Mouse (Mus musculus): ENCODE results near the gene Selenot. TPM values are rescaled to one million over a fixed set of nuclear protein-coding genes. Genes with fewer than 3 reads are reported as not detected.

Selenot gene
- polyA plus RNA-seq (2016; fragmentation: Nextera tagmentation; extraction: Ambion mirVana) = 15.7 and 18.1 TPM in 2 replicates

GRCm38 (mm10) chr3:58576137-58577066 lies at the start of gene Selenot:
Selenot (plus strand) TSS chr3:58576636.
- WGBS = 2% methylated on average over 59 of the region's 59 CpGs
- Histone ChIP-seq H3K4me3 (peak within 1 kb of the TSS; percentile 94), H3K4me1 (peaks cover 13% of the 10 kb centered on the region), H3K27me3 (ENCODE audit: poor library complexity, severe bottlenecking) (no peaks in the 10 kb centered on the region), H3K27ac (peak within 1 kb of the TSS; percentile 99), H3K9me3 (no peaks in the 10 kb centered on the region; the same call in 1 of the 2 replicates), H3K36me3 (replicated peaks) (peaks cover 30% of the 10 kb centered on the region)
- peak; percentile 96 for DNase-seq (ENCODE audit: extremely low spot score, low spot score)

GRCm38 (mm10) chr3:58536573-58536972 lies 39.9 kb upstream of the Selenot start:
- WGBS = 92% methylated on average over 3 of the region's 3 CpGs
- H3K27me3 ChIP-seq (ENCODE audit: poor library complexity, severe bottlenecking) = no peaks in the 10 kb centered on the region
- DNase-seq (ENCODE audit: extremely low spot score, low spot score) = no peak
- peaks cover 82% of the 10 kb centered on the region for H3K36me3 ChIP-seq (replicated peaks)
- no peak overlapping the region for H3K4me3 ChIP-seq
- no peaks in the 10 kb centered on the region for H3K4me1 ChIP-seq
- H3K9me3 ChIP-seq = no peaks in the 10 kb centered on the region
- no peak overlapping the region for H3K27ac ChIP-seq

DNA sequence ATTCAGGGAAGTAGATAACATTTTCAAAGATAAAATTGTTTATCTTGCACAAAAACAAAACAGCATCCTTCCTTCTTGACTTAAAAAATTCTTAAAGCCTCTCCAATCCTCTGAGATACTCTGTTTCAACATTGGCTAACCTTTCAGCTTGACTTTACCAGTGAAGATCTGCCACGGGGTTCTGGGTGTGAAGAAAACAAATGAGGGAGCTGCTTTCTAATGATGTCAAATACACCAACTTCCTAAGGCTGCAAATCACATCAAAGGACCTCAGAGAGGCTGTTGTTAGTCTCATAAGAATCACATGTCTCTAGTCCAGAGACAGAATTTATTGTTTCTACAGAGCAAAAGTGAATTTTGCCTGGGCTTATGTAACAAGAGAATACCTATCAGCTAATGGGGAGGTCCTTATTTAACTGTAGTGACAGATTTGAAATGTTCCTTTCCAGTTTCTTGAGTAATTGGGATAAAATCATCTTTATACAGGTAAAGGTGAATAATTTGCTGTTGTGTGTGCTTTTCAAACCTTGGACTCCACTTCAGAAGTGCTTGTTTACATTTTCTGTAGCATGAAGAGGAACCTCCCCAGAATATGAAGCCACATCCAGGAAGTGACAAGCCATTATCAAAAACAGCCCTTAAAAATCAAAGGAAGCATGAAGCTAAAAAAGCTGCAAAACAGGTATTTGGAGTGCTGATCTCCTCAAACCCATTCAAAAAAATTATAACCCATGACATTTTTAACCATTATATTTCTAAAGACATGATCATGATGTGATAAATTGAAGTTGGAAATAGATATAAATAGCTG lies 24.2 kb upstream of the Selenot start:
- no peak for DNase-seq (ENCODE audit: extremely low spot score, low spot score)
- no peak overlapping the region for H3K27ac ChIP-seq
- no peaks in the 10 kb centered on the region for H3K4me1 ChIP-seq
- no peaks in the 10 kb centered on the region for H3K9me3 ChIP-seq
- no peaks in the 10 kb centered on the region for H3K27me3 ChIP-seq (ENCODE audit: poor library complexity, severe bottlenecking)
- peaks cover 94% of the 10 kb centered on the region for H3K36me3 ChIP-seq (replicated peaks)
- H3K4me3 ChIP-seq = no peak overlapping the region
- 84% methylated on average over 1 of the region's 1 CpGs for WGBS

- Histone ChIP-seq H3K27me3 (ENCODE audit: poor library complexity, severe bottlenecking) (no peaks in the 10 kb centered on the region), H3K4me3 (no peak overlapping the region), H3K36me3 (replicated peaks) (peaks cover 68% of the 10 kb centered on the region), H3K4me1 (peaks cover 6% of the 10 kb centered on the region; the same call in 1 of the 2 replicates), H3K27ac (no peak overlapping the region), H3K9me3 (no peaks in the 10 kb centered on the region)
- DNase-seq (ENCODE audit: extremely low spot score, low spot score) = no peak
- WGBS = 87% methylated on average over 7 of the region's 7 CpGs
These were observed 19.8 kb upstream of the Selenot start for GRCm38 (mm10) chr3:58556649-58557048.

- no peak for DNase-seq (ENCODE audit: extremely low spot score, low spot score)
- 28% methylated on average over 2 of the region's 2 CpGs for WGBS
- H3K4me1 ChIP-seq = peaks cover 6% of the 10 kb centered on the region; the same call in 1 of the 2 replicates
These were observed 16.5 kb upstream of the Selenot start for GRCm38 (mm10) chr3:58559887-58560286.

GRCm38 (mm10) chr3:58561437-58561836 lies 15.0 kb upstream of the Selenot start:
- DNase-seq (ENCODE audit: extremely low spot score, low spot score) = no peak
- 23% methylated on average over 2 of the region's 2 CpGs for whole genome bisulfite sequencing
- H3K4me3 ChIP-seq = no peak overlapping the region
- H3K9me3 ChIP-seq = peaks cover 3% of the 10 kb centered on the region; the same call in 1 of the 2 replicates
- no peak overlapping the region for H3K27ac ChIP-seq
- H3K4me1 ChIP-seq = peaks cover 6% of the 10 kb centered on the region; the same call in 1 of the 2 replicates
- H3K27me3 ChIP-seq (ENCODE audit: poor library complexity, severe bottlenecking) = no peaks in the 10 kb centered on the region
- peaks cover 20% of the 10 kb centered on the region for H3K36me3 ChIP-seq (replicated peaks)

More at GRCm38 (mm10) chr3:58559887-58560286, 16.5 kb upstream of the Selenot start:
- no peaks in the 10 kb centered on the region for H3K27me3 ChIP-seq (ENCODE audit: poor library complexity, severe bottlenecking)
- H3K36me3 ChIP-seq (replicated peaks) = peaks cover 36% of the 10 kb centered on the region
- no peak overlapping the region for H3K4me3 ChIP-seq
- peaks cover 3% of the 10 kb centered on the region; the same call in 1 of the 2 replicates for H3K9me3 ChIP-seq
- no peak overlapping the region for H3K27ac ChIP-seq

DNA sequence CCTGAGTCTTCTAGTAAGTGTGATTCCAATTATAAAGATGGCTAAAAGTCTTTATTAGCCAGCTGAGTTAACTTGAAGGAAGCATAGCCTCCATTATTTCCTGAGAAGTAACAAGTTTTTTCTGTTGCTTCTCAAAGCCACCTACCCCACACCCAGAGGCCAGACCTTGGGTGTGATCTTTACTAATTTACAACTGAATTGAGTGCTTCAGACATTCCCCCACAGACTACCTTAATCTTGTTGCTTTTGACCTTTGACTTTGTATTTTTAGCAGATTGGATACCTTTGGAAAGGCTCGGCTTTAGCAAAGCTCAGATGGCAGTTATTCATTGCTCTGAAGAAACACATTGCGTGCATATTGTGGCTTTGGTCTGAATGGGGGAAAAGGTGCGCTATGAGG lies 5.6 kb upstream of the Selenot start:
- Histone ChIP-seq H3K9me3 (no peaks in the 10 kb centered on the region), H3K36me3 (replicated peaks) (no peaks in the 10 kb centered on the region), H3K27ac (no peak overlapping the region), H3K27me3 (ENCODE audit: poor library complexity, severe bottlenecking) (no peaks in the 10 kb centered on the region), H3K4me1 (no peaks in the 10 kb centered on the region), H3K4me3 (no peak overlapping the region)
- WGBS = 84% methylated on average over 3 of the region's 3 CpGs
- no peak for DNase-seq (ENCODE audit: extremely low spot score, low spot score)

GRCm38 (mm10) chr3:58577067-58577503 lies 649 bp downstream of the Selenot start:
- WGBS = under 1% methylated on average over 36 of the region's 36 CpGs
- H3K4me1 ChIP-seq = peaks cover 13% of the 10 kb centered on the region
- peak overlapping the region; percentile 94 for H3K4me3 ChIP-seq
- peak overlapping the region; percentile 99 for H3K27ac ChIP-seq
- H3K36me3 ChIP-seq (replicated peaks) = peaks cover 36% of the 10 kb centered on the region
- peak; percentile 67 for DNase-seq (ENCODE audit: extremely low spot score, low spot score)
- H3K27me3 ChIP-seq (ENCODE audit: poor library complexity, severe bottlenecking) = no peaks in the 10 kb centered on the region
- H3K9me3 ChIP-seq = no peaks in the 10 kb centered on the region; the same call in 1 of the 2 replicates

- H3K27ac ChIP-seq = peak overlapping the region; percentile 99
- no peaks in the 10 kb centered on the region for H3K27me3 ChIP-seq (ENCODE audit: poor library complexity, severe bottlenecking)
- H3K4me3 ChIP-seq = peak overlapping the region; percentile 94
- WGBS = 32% methylated on average over 8 of the region's 8 CpGs
- no peak for DNase-seq (ENCODE audit: extremely low spot score, low spot score)
- H3K36me3 ChIP-seq (replicated peaks) = peaks cover 41% of the 10 kb centered on the region
- H3K9me3 ChIP-seq = no peaks in the 10 kb centered on the region; the same call in 1 of the 2 replicates
- peaks cover 13% of the 10 kb centered on the region for H3K4me1 ChIP-seq
These were observed 1.1 kb downstream of the Selenot start for GRCm38 (mm10) chr3:58577506-58578050.

- DNase-seq (ENCODE audit: extremely low spot score, low spot score) = no peak
- Histone ChIP-seq H3K36me3 (replicated peaks) (peaks cover 64% of the 10 kb centered on the region), H3K27me3 (ENCODE audit: poor library complexity, severe bottlenecking) (no peaks in the 10 kb centered on the region), H3K4me1 (peaks cover 8% of the 10 kb centered on the region), H3K9me3 (no peaks in the 10 kb centered on the region; the same call in 1 of the 2 replicates), H3K4me3 (no peak overlapping the region), H3K27ac (no peak overlapping the region)
- 95% methylated on average over 4 of the region's 4 CpGs for WGBS
These were observed 5.1 kb downstream of the Selenot start for GRCm38 (mm10) chr3:58581530-58581929.

DNA sequence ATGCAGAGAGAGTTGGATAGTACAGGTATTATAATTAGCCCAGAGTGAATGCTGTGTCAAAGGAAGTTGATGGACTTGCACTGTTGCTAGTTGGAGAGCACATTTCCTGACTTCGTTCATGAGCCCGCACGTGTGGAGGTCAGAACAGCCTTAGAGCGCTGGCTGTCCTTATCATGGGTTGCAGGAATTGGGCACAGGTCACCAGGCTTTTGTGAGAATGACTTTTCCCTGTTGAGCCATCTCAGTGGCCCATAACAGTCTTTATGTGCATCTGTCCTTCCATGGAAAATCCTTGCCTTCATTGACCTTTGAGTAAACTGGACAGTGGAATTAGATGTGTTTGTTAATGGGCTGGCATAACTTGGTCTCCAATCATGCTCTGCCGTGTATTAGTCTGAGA lies 5.9 kb downstream of the Selenot start:
- no peak for DNase-seq (ENCODE audit: extremely low spot score, low spot score)
- Histone ChIP-seq H3K27ac (no peak overlapping the region), H3K9me3 (no peaks in the 10 kb centered on the region; the same call in 1 of the 2 replicates), H3K27me3 (ENCODE audit: poor library complexity, severe bottlenecking) (no peaks in the 10 kb centered on the region), H3K4me3 (no peak overlapping the region), H3K36me3 (replicated peaks) (peaks cover 72% of the 10 kb centered on the region), H3K4me1 (peaks cover 8% of the 10 kb centered on the region)
- WGBS = 92% methylated on average over 5 of the region's 5 CpGs

- H3K36me3 ChIP-seq (replicated peaks) = peaks cover 78% of the 10 kb centered on the region
- DNase-seq (ENCODE audit: extremely low spot score, low spot score) = no peak
These were observed 6.5 kb downstream of the Selenot start for GRCm38 (mm10) chr3:58582788-58583426.

More at GRCm38 (mm10) chr3:58582788-58583426, 6.5 kb downstream of the Selenot start:
- WGBS = 89% methylated on average over 5 of the region's 5 CpGs
- Histone ChIP-seq H3K9me3 (no peaks in the 10 kb centered on the region; the same call in 1 of the 2 replicates), H3K4me3 (no peak overlapping the region), H3K4me1 (peaks cover 5% of the 10 kb centered on the region), H3K27ac (no peak overlapping the region), H3K27me3 (ENCODE audit: poor library complexity, severe bottlenecking) (no peaks in the 10 kb centered on the region)
